Mouse (Mus musculus) kidney, adult 18-20 months (tissue): ENCODE data around the gene Coro7.
A peak's percentile ranks its signal among the peaks of the same experiment; 100 is the strongest.

ENCODE experiments used
- DNase-seq: peaks from one replicate; pipeline ENCODE4 v3.0.0; 2021

The Coro7 gene

GRCm38 (mm10) chr16:4611676-4612075, 67.9 kb downstream of the Coro7 start:
- DNase-seq: no peak

GRCm38 (mm10) chr16:4611193-4611592, 68.4 kb downstream of the Coro7 start:
- DNase-seq: no peak

- DNase-seq: no peak
Measured at GRCm38 (mm10) chr16:4608532-4609059, 71.0 kb downstream of the Coro7 start.

GRCm38 (mm10) chr16:4607818-4608531, 71.6 kb downstream of the Coro7 start:
- DNase-seq: peak; percentile 88

GRCm38 (mm10) chr16:4606431-4607084, 73.0 kb downstream of the Coro7 start:
- DNase-seq: peak; percentile 78

- DNase-seq: peak; percentile 41
Measured at GRCm38 (mm10) chr16:4605514-4606131, 74.0 kb downstream of the Coro7 start.

- DNase-seq: peak; percentile 59
Measured at GRCm38 (mm10) chr16:4604293-4604837, 75.2 kb downstream of the Coro7 start.

- no peak for DNase-seq
Measured at GRCm38 (mm10) chr16:4603453-4603837, 76.1 kb downstream of the Coro7 start.

GRCm38 (mm10) chr16:4602766-4603452, 76.7 kb downstream of the Coro7 start:
- peak; percentile 78 for DNase-seq

- peak; percentile 88 for DNase-seq
Measured at GRCm38 (mm10) chr16:4602189-4602588, 77.4 kb downstream of the Coro7 start.

- peak; percentile 83 for DNase-seq
Measured at GRCm38 (mm10) chr16:4600701-4601310, 78.8 kb downstream of the Coro7 start.

GRCm38 (mm10) chr16:4599616-4600015, 80.0 kb downstream of the Coro7 start:
- DNase-seq: no peak

GRCm38 (mm10) chr16:4598891-4599543, 80.6 kb downstream of the Coro7 start:
- DNase-seq: peak; percentile 36

- peak; percentile 8 for DNase-seq
Measured at GRCm38 (mm10) chr16:4598041-4598440, 81.5 kb downstream of the Coro7 start.

GRCm38 (mm10) chr16:4597296-4597695, 82.3 kb downstream of the Coro7 start:
- DNase-seq: peak; percentile 18

GRCm38 (mm10) chr16:4596836-4597235, 82.7 kb downstream of the Coro7 start:
- no peak for DNase-seq

GRCm38 (mm10) chr16:4596141-4596728, 83.3 kb downstream of the Coro7 start:
- no peak for DNase-seq

GRCm38 (mm10) chr16:4595527-4595963, 84.0 kb downstream of the Coro7 start:
- DNase-seq: peak; percentile 84

GRCm38 (mm10) chr16:4594814-4595526, 84.6 kb downstream of the Coro7 start:
- DNase-seq: no peak

- peak; percentile 81 for DNase-seq
Measured at GRCm38 (mm10) chr16:4593971-4594813, 85.4 kb downstream of the Coro7 start, which contains the start of gene Glis2. Glis2 (plus strand) TSS chr16:4594713.
